Mouse (Mus musculus): ENCODE measurements around the gene Tspan31. TPM values are rescaled to one million over a fixed set of nuclear protein-coding genes. Genes with fewer than 3 reads are reported as not detected.
"Not testable (repeated sequence)": the region's sequence is repeated elsewhere in the genome, so short reads cannot be mapped to it uniquely, and the experiment has no call there.

Gene Tspan31
- polyA plus RNA-seq, 1 experiment from 2014 or later: 189 TPM

DNA sequence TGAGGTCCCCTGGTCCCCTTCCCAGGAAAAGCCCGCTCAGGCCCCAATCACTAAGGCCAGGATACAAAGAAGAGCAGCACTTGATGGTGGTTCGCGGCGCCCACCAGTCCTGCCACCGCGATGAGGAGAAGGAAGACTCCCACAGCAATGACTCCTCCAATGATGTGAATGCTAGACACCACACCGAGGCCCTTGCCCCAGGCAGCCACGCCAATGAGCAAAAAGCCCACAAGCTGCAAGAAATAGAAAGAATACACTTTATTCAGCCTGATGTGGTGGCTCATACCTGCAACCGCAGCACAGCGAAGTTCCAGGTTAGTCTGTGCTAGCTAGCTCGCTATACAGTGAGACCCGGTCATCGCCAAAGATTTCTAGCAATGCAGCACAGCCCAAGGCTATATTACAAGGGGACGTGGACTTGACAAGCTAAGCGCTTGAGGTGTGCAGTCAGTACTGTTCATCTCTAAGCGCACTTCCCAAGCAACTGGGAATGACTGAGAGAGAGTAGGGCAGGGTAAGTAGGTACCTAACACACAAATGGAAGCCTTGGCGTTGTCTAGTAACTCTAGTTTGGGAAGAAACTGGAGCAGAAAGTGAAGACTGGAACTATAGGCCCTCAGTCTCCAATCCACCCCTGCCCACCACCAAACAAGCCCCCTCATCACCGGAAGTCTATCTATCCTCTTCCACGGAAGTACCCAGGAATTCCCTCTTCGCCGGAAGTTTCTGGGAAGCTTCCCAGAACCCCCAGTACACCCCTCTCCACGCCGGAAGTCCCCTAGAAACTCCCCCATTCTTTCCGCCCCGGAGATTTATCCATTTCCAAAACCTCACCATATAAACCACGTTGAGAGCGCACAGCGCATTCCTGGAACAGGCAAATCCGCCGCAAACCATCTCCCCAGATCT lies 529 bp downstream of the Tspan31 start:
- H3K27ac ChIP-seq (ENCODE audit: low read length): peak overlapping the region; percentile 86
- 6% methylated on average over 30 of the region's 30 CpGs for WGBS
- H3K9ac ChIP-seq (ENCODE audit: low read depth, low read length): peak overlapping the region; percentile 84
- peak; percentile 34 for ATAC-seq
- H3K4me2 ChIP-seq (ENCODE audit: low read depth, low read length): peak overlapping the region; percentile 94
- peaks cover 32% of the 10 kb centered on the region for H3K4me1 ChIP-seq (ENCODE audit: control insufficient read depth, insufficient read depth, low read length)
- H3K27me3 ChIP-seq (replicated peaks; ENCODE audit: control insufficient read depth, insufficient read depth, low read length): no peaks in the 10 kb centered on the region
- peak overlapping the region; percentile 69 for H3K4me3 ChIP-seq (ENCODE audit: low read length)
- H3K9me3 ChIP-seq (ENCODE audit: control insufficient read depth, low read length): no peaks in the 10 kb centered on the region
- peaks cover 21% of the 10 kb centered on the region for H3K36me3 ChIP-seq (ENCODE audit: control insufficient read depth, insufficient read depth, low read length)

DNA sequence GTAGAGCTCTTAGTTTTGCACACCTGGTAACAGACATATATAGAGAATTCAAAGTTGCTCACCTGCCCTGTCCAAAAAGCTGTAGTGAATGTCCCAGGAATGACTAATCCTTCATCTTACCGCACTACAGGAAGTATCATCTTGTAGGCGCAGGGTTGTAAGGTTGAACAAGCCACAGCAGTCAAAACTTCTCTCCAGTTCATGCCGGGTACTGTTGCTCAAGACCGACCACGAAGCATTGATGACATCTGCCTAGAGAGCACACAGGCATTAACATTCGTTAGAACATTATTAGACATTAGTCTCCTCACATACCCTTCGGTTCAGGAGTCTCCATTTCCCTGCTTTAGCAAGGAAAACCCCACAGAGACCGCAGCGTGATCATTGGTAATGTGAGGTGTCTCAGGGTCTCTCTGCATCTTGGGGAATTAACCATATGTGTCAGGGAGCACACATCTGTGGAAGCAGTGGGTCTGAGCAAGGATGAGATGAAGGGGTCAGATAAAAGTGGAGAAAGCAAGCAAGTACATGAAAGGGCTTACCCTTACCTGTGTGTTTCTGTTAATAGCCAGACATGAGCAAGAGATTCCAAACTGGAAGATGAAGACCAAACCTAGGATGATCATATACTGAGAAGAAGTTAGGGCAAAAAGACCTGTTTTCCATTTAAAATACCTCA lies 1.6 kb downstream of the Tspan31 start:
- H3K4me1 ChIP-seq (ENCODE audit: control insufficient read depth, insufficient read depth, low read length): peaks cover 33% of the 10 kb centered on the region
- H3K9me3 ChIP-seq (ENCODE audit: control insufficient read depth, low read length): no peaks in the 10 kb centered on the region
- H3K4me2 ChIP-seq (ENCODE audit: low read depth, low read length): peak overlapping the region; percentile 94
- no peak overlapping the region for H3K9ac ChIP-seq (ENCODE audit: low read depth, low read length)
- no peaks in the 10 kb centered on the region for H3K27me3 ChIP-seq (replicated peaks; ENCODE audit: control insufficient read depth, insufficient read depth, low read length)
- no peak for ATAC-seq
- 70% methylated on average over 9 of the region's 9 CpGs for WGBS
- H3K27ac ChIP-seq (ENCODE audit: low read length): peak overlapping the region; percentile 86
- H3K36me3 ChIP-seq (ENCODE audit: control insufficient read depth, insufficient read depth, low read length): peaks cover 21% of the 10 kb centered on the region
- peak overlapping the region; percentile 69 for H3K4me3 ChIP-seq (ENCODE audit: low read length)

GRCm38 (mm10) chr10:127066519-127067018 lies 3.5 kb downstream of the Tspan31 start:
- no peak for ATAC-seq
- Histone ChIP-seq H3K36me3 (ENCODE audit: control insufficient read depth, insufficient read depth, low read length) (peaks cover 21% of the 10 kb centered on the region), H3K4me2 (ENCODE audit: low read depth, low read length) (no peak overlapping the region), H3K9ac (ENCODE audit: low read depth, low read length) (no peak overlapping the region), H3K27me3 (replicated peaks; ENCODE audit: control insufficient read depth, insufficient read depth, low read length) (no peaks in the 10 kb centered on the region), H3K4me1 (ENCODE audit: control insufficient read depth, insufficient read depth, low read length) (peaks cover 33% of the 10 kb centered on the region), H3K27ac (ENCODE audit: low read length) (peak overlapping the region; percentile 35; the same call in 1 of the 2 replicates), H3K9me3 (ENCODE audit: control insufficient read depth, low read length) (no peaks in the 10 kb centered on the region), H3K4me3 (ENCODE audit: low read length) (no peak overlapping the region)
- WGBS: 86% methylated on average over 14 of the region's 14 CpGs

GRCm38 (mm10) chr10:127065981-127066380 lies 4.1 kb downstream of the Tspan31 start:
- peak overlapping the region; percentile 61; the same call in 1 of the 2 replicates for H3K27ac ChIP-seq (ENCODE audit: low read length)
- H3K4me2 ChIP-seq (ENCODE audit: low read depth, low read length): no peak overlapping the region
- H3K9ac ChIP-seq (ENCODE audit: low read depth, low read length): no peak overlapping the region
- peaks cover 21% of the 10 kb centered on the region for H3K36me3 ChIP-seq (ENCODE audit: control insufficient read depth, insufficient read depth, low read length)
- no peak overlapping the region for H3K4me3 ChIP-seq (ENCODE audit: low read length)
- WGBS: 61% methylated on average over 9 of the region's 9 CpGs
- peaks cover 28% of the 10 kb centered on the region for H3K4me1 ChIP-seq (ENCODE audit: control insufficient read depth, insufficient read depth, low read length)
- H3K27me3 ChIP-seq (replicated peaks; ENCODE audit: control insufficient read depth, insufficient read depth, low read length): no peaks in the 10 kb centered on the region
- H3K9me3 ChIP-seq (ENCODE audit: control insufficient read depth, low read length): no peaks in the 10 kb centered on the region
- ATAC-seq: peak; percentile 11

DNA sequence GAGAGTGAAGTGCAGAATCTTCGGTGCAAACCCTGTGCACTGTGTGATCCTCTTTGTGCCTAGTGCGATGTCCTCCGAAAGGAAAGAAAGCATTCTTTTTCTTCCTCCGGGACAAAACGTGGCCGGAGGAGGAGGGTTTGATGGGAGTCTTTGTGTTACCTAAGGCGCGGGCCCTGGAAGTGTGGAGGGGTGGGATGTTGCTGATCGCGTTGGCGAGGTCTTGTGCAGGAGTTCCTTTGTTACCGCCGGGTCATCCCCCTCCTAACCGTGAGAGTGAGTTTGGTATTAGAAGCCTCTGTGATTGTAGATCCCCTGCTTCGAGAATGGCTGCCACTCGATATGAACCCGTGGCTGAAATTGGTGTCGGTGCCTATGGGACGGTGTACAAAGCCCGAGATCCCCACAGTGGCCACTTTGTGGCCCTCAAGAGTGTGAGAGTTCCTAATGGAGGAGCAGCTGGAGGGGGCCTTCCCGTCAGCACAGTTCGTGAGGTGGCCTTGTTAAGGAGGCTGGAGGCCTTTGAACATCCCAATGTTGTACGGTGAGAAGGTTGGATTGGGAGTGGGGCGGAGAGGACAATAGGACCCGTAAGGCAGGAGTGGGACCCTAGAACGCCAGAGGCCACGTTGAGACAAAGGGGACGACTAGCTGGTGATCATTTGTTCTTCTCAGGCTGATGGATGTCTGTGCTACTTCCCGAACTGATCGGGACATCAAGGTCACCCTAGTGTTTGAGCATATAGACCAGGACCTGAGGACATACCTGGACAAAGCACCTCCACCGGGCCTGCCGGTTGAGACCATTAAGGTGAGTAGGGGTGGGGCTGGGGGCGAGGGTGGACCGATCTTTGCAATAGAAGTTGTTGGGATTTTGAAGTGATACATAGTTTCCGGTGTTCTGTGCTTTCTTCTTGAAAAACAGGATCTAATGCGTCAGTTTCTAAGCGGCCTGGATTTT lies 5.9 kb downstream of the Tspan31 start:
- Histone ChIP-seq H3K9me3 (ENCODE audit: control insufficient read depth, low read length) (no peaks in the 10 kb centered on the region), H3K9ac (ENCODE audit: low read depth, low read length) (peak overlapping the region; percentile 87), H3K4me3 (ENCODE audit: low read length) (peak overlapping the region; percentile 73), H3K27ac (ENCODE audit: low read length) (peak overlapping the region; percentile 81), H3K4me1 (ENCODE audit: control insufficient read depth, insufficient read depth, low read length) (peaks cover 29% of the 10 kb centered on the region), H3K27me3 (replicated peaks; ENCODE audit: control insufficient read depth, insufficient read depth, low read length) (no peaks in the 10 kb centered on the region), H3K36me3 (ENCODE audit: control insufficient read depth, insufficient read depth, low read length) (peaks cover 21% of the 10 kb centered on the region), H3K4me2 (ENCODE audit: low read depth, low read length) (peak overlapping the region; percentile 65)
- no peak for ATAC-seq
- WGBS: 8% methylated on average over 37 of the region's 37 CpGs

DNA sequence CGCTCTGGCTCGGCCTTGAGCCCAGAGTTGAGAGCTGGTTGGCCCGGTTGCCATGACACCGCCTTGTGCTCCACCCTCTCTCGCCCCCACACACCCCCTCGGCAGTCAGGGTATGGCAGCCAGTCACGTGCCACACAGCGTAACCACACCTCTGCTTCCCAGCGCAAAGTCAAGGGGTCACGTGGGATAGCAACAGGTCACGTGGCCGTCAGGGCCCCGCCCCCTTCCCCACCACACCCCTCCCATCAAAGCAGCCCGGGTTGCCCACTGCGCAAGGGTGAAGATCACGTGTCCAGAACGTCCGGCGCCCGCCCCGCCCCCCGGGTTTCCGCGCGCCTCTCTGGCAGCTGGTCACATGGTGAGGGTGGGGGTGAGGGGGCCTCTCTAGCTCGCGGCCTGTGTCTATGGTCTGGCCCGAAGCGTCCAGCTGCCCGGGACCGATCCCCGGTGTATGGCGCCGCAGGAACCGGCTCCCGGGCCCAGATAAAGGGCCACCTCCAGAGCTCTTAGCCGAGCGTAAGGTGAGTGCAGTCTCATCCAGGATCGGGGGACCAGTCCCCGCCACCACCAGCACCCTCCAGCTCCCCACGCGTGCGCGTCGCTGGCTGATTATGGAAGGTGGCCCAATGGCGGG lies 6.7 kb downstream of the Tspan31 start, which contains the start of gene Cdk4:
Cdk4 (plus strand) TSS at position 296 of the 634 bp plus-strand sequence.
- Histone ChIP-seq H3K9me3 (ENCODE audit: control insufficient read depth, low read length) (no peaks in the 10 kb centered on the region), H3K9ac (ENCODE audit: low read depth, low read length) (peak within 1 kb of the TSS; percentile 87), H3K36me3 (ENCODE audit: control insufficient read depth, insufficient read depth, low read length) (peaks cover 21% of the 10 kb centered on the region), H3K4me3 (ENCODE audit: low read length) (peak within 1 kb of the TSS; percentile 73), H3K27me3 (replicated peaks; ENCODE audit: control insufficient read depth, insufficient read depth, low read length) (no peaks in the 10 kb centered on the region), H3K4me1 (ENCODE audit: control insufficient read depth, insufficient read depth, low read length) (peaks cover 32% of the 10 kb centered on the region), H3K4me2 (ENCODE audit: low read depth, low read length) (peak within 1 kb of the TSS; percentile 65), H3K27ac (ENCODE audit: low read length) (peak within 1 kb of the TSS; percentile 81)
- under 1% methylated on average over 46 of the region's 46 CpGs for WGBS
- ATAC-seq: peak; percentile 88

GRCm38 (mm10) chr10:127062503-127062902 lies 7.6 kb downstream of the Tspan31 start:
- no peak for ATAC-seq
- Histone ChIP-seq H3K4me2 (ENCODE audit: low read depth, low read length) (no peak overlapping the region), H3K9me3 (ENCODE audit: control insufficient read depth, low read length) (no peaks in the 10 kb centered on the region), H3K36me3 (ENCODE audit: control insufficient read depth, insufficient read depth, low read length) (peaks cover 17% of the 10 kb centered on the region), H3K4me3 (ENCODE audit: low read length) (no peak overlapping the region), H3K9ac (ENCODE audit: low read depth, low read length) (no peak overlapping the region), H3K4me1 (ENCODE audit: control insufficient read depth, insufficient read depth, low read length) (peaks cover 33% of the 10 kb centered on the region), H3K27me3 (replicated peaks; ENCODE audit: control insufficient read depth, insufficient read depth, low read length) (no peaks in the 10 kb centered on the region), H3K27ac (ENCODE audit: low read length) (no peak overlapping the region)
- 68% methylated on average over 5 of the region's 5 CpGs for WGBS

DNA sequence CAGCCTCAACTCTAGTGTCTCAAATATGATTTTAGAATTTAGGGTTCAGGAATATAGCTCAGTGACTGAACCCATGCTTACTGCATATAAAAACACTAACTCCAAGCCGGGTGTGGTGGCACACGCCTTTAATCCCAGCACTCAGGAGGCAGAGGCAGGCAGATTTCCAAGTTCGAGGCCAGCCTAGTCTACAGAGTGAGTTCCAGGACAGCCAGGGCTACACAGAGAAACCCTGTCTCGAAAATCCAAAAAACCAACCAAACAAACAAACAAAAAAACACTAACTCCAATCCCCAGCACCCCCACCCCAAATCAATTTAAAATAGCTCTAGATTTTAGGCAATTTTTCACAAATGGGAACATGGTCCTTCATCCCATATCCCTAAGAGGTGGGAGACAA lies 8.0 kb downstream of the Tspan31 start:
- not testable (repeated sequence) for H3K9me3 ChIP-seq (ENCODE audit: control insufficient read depth, low read length); H3K27ac ChIP-seq (ENCODE audit: low read length); H3K4me2 ChIP-seq (ENCODE audit: low read depth, low read length); H3K4me3 ChIP-seq (ENCODE audit: low read length); H3K27me3 ChIP-seq (replicated peaks; ENCODE audit: control insufficient read depth, insufficient read depth, low read length); ATAC-seq; H3K9ac ChIP-seq (ENCODE audit: low read depth, low read length)
- 85% methylated on average over 4 of the region's 4 CpGs for WGBS
- H3K4me1 ChIP-seq (ENCODE audit: control insufficient read depth, insufficient read depth, low read length): peaks cover 33% of the 10 kb centered on the region
- H3K36me3 ChIP-seq (ENCODE audit: control insufficient read depth, insufficient read depth, low read length): peaks cover 13% of the 10 kb centered on the region
